Mouse (Mus musculus) thymus, adult 2 months (tissue): ENCODE results near the gene Irak3.

Source experiments
- CTCF ChIP-seq: fragments of 200-500 bp; IDR thresholded peaks from 2 replicates; pipeline ENCODE4 v1.5.1; 2012; ENCODE audit warnings: mild to moderate bottlenecking, control low read depth, low read length, moderate library complexity, borderline replicate concordance; ENCODE audit not compliant: control insufficient read depth, poor library complexity, insufficient read depth; ENCODE audit errors: extremely low read depth
- POLR2A ChIP-seq: fragments of 200-500 bp; IDR thresholded peaks from 2 replicates; pipeline ENCODE4 v1.6.1; 2012; ENCODE audit warnings: mild to moderate bottlenecking, low read length, control low read depth, moderate library complexity; ENCODE audit not compliant: control insufficient read depth, poor library complexity, insufficient read depth; ENCODE audit errors: extremely low read depth

GRCm38 (mm10) chr10:120140916-120141516 lies 60.9 kb downstream of the Irak3 start:
- TF ChIP-seq CTCF: no peak
- no peak for TF ChIP-seq POLR2A
